Mouse (Mus musculus): ENCODE measurements at regions not wholly inside any gene's neighbourhood (a gene's known extent, or its start where the extent isn't known, plus 50 kb on each side); places are given as distances from the start of the nearest gene placed in this dataset.

- DNase-seq (ENCODE audit: low spot score), result no peak
- no peak overlapping the region for H3K4me2 ChIP-seq (ENCODE audit: low read depth, low read length, poor library complexity, severe bottlenecking)
- no peaks in the 10 kb centered on the region for H3K36me3 ChIP-seq (ENCODE audit: insufficient read depth, low read length)
- H3K9me3 ChIP-seq (ENCODE audit: low read length), result no peaks in the 10 kb centered on the region
- H3K27ac ChIP-seq (ENCODE audit: low read depth, low read length), result no peak overlapping the region
- H3K9ac ChIP-seq (replicated peaks; ENCODE audit: low read length, poor library complexity, severe bottlenecking), result no peak overlapping the region
- ATAC-seq (ENCODE audit: low FRiP score), result no peak
- no peak overlapping the region for H3K4me3 ChIP-seq (ENCODE audit: low read depth, low read length)
- H3K27me3 ChIP-seq (ENCODE audit: insufficient read depth, low read length), result no peaks in the 10 kb centered on the region
- WGBS, result 58% methylated on average over 5 of the region's 5 CpGs
- no peaks in the 10 kb centered on the region for H3K4me1 ChIP-seq (ENCODE audit: insufficient read depth, low read length)
- TF ChIP-seq CTCF (IDR thresholded peaks at IDR 0.05), result no peak
Measured at GRCm38 (mm10) chr6:67145969-67146368, 92.0 kb upstream of the Serbp1 start.

GRCm38 (mm10) chr6:67144946-67145716 is 92.8 kb upstream of the Serbp1 start:
- Histone ChIP-seq H3K27me3 (ENCODE audit: insufficient read depth, low read length) (no peaks in the 10 kb centered on the region), H3K4me2 (ENCODE audit: low read depth, low read length, poor library complexity, severe bottlenecking) (no peak overlapping the region), H3K4me1 (ENCODE audit: insufficient read depth, low read length) (no peaks in the 10 kb centered on the region), H3K4me3 (ENCODE audit: low read depth, low read length) (no peak overlapping the region), H3K36me3 (ENCODE audit: insufficient read depth, low read length) (no peaks in the 10 kb centered on the region), H3K9me3 (ENCODE audit: low read length) (no peaks in the 10 kb centered on the region), H3K9ac (replicated peaks; ENCODE audit: low read length, poor library complexity, severe bottlenecking) (no peak overlapping the region), H3K27ac (ENCODE audit: low read depth, low read length) (no peak overlapping the region)
- ATAC-seq (ENCODE audit: low FRiP score) (no peak), DNase-seq (ENCODE audit: low spot score) (no peak)
- TF ChIP-seq CTCF (IDR thresholded peaks at IDR 0.05), result no peak
- WGBS, result 77% methylated on average over 13 of the region's 13 CpGs

GRCm38 (mm10) chr6:67142179-67142578 is 95.8 kb upstream of the Serbp1 start:
- no peak overlapping the region for H3K9ac ChIP-seq (replicated peaks; ENCODE audit: low read length, poor library complexity, severe bottlenecking)
- H3K9me3 ChIP-seq (ENCODE audit: low read length), result no peaks in the 10 kb centered on the region
- DNase-seq (ENCODE audit: low spot score) (no peak), ATAC-seq (ENCODE audit: low FRiP score) (no peak)
- H3K4me3 ChIP-seq (ENCODE audit: low read depth, low read length), result no peak overlapping the region
- H3K27ac ChIP-seq (ENCODE audit: low read depth, low read length), result no peak overlapping the region
- 46% methylated on average over 4 of the region's 4 CpGs for WGBS
- peak; percentile 49 for TF ChIP-seq CTCF (IDR thresholded peaks at IDR 0.05)
- H3K36me3 ChIP-seq (ENCODE audit: insufficient read depth, low read length), result no peaks in the 10 kb centered on the region
- no peaks in the 10 kb centered on the region for H3K4me1 ChIP-seq (ENCODE audit: insufficient read depth, low read length)
- H3K4me2 ChIP-seq (ENCODE audit: low read depth, low read length, poor library complexity, severe bottlenecking), result no peak overlapping the region
- no peaks in the 10 kb centered on the region for H3K27me3 ChIP-seq (ENCODE audit: insufficient read depth, low read length)

- H3K27ac ChIP-seq (ENCODE audit: low read depth, low read length), result no peak overlapping the region
- no peaks in the 10 kb centered on the region for H3K27me3 ChIP-seq (ENCODE audit: insufficient read depth, low read length)
- no peak for ATAC-seq (ENCODE audit: low FRiP score)
- no peaks in the 10 kb centered on the region for H3K9me3 ChIP-seq (ENCODE audit: low read length)
- 84% methylated on average over 6 of the region's 6 CpGs for WGBS
- H3K4me1 ChIP-seq (ENCODE audit: insufficient read depth, low read length), result no peaks in the 10 kb centered on the region
- H3K36me3 ChIP-seq (ENCODE audit: insufficient read depth, low read length), result no peaks in the 10 kb centered on the region
- no peak for DNase-seq (ENCODE audit: low spot score)
- H3K4me2 ChIP-seq (ENCODE audit: low read depth, low read length, poor library complexity, severe bottlenecking), result no peak overlapping the region
- H3K9ac ChIP-seq (replicated peaks; ENCODE audit: low read length, poor library complexity, severe bottlenecking), result no peak overlapping the region
- no peak for TF ChIP-seq CTCF (IDR thresholded peaks at IDR 0.05)
- no peak overlapping the region for H3K4me3 ChIP-seq (ENCODE audit: low read depth, low read length)
Measured at GRCm38 (mm10) chr6:67140645-67141250, 97.2 kb upstream of the Serbp1 start.

- no peak overlapping the region for H3K4me3 ChIP-seq (ENCODE audit: low read depth, low read length)
- H3K4me1 ChIP-seq (ENCODE audit: insufficient read depth, low read length), result no peaks in the 10 kb centered on the region
- DNase-seq (ENCODE audit: low spot score) (no peak), ATAC-seq (ENCODE audit: low FRiP score) (no peak)
- TF ChIP-seq CTCF (IDR thresholded peaks at IDR 0.05), result no peak
- no peaks in the 10 kb centered on the region for H3K27me3 ChIP-seq (ENCODE audit: insufficient read depth, low read length)
- no peak overlapping the region for H3K27ac ChIP-seq (ENCODE audit: low read depth, low read length)
- WGBS, result 89% methylated on average over 3 of the region's 3 CpGs
- H3K9ac ChIP-seq (replicated peaks; ENCODE audit: low read length, poor library complexity, severe bottlenecking), result no peak overlapping the region
- no peaks in the 10 kb centered on the region for H3K9me3 ChIP-seq (ENCODE audit: low read length)
- no peaks in the 10 kb centered on the region for H3K36me3 ChIP-seq (ENCODE audit: insufficient read depth, low read length)
- no peak overlapping the region for H3K4me2 ChIP-seq (ENCODE audit: low read depth, low read length, poor library complexity, severe bottlenecking)
Measured at GRCm38 (mm10) chr6:67139012-67139375, 99.0 kb upstream of the Serbp1 start.

- Histone ChIP-seq H3K27me3 (ENCODE audit: insufficient read depth, low read length) (no peaks in the 10 kb centered on the region), H3K9ac (replicated peaks; ENCODE audit: low read length, poor library complexity, severe bottlenecking) (no peak overlapping the region), H3K36me3 (ENCODE audit: insufficient read depth, low read length) (no peaks in the 10 kb centered on the region), H3K9me3 (ENCODE audit: low read length) (no peaks in the 10 kb centered on the region), H3K27ac (ENCODE audit: low read depth, low read length) (no peak overlapping the region), H3K4me1 (ENCODE audit: insufficient read depth, low read length) (no peaks in the 10 kb centered on the region), H3K4me2 (ENCODE audit: low read depth, low read length, poor library complexity, severe bottlenecking) (no peak overlapping the region), H3K4me3 (ENCODE audit: low read depth, low read length) (no peak overlapping the region)
- peak; percentile 19 for DNase-seq (ENCODE audit: low spot score)
- ATAC-seq (ENCODE audit: low FRiP score), result no peak
- no peak; the same call in 1 of the 2 replicates for TF ChIP-seq CTCF (IDR thresholded peaks at IDR 0.05)
- 69% methylated on average over 13 of the region's 13 CpGs for WGBS
Measured at GRCm38 (mm10) chr6:67138302-67139011, 99.5 kb upstream of the Serbp1 start.
